Mouse (Mus musculus): ENCODE results near the gene Ipp. TPM values are rescaled to one million over a fixed set of nuclear protein-coding genes. Genes with fewer than 3 reads are reported as not detected.

The Ipp gene
- polyA plus RNA-seq, 1 experiment: 9.6 TPM

GRCm38 (mm10) chr4:116537737-116538136 is 30.4 kb downstream of the Ipp start:
- H3K27me3 ChIP-seq (ENCODE audit: control insufficient read depth, insufficient read depth, low read length): no peaks in the 10 kb centered on the region
- H3K4me3 ChIP-seq (ENCODE audit: control insufficient read depth, low read depth, low read length): no peak overlapping the region
- H3K36me3 ChIP-seq (ENCODE audit: control insufficient read depth, insufficient read depth, low read length): peaks cover 2% of the 10 kb centered on the region
- H3K4me1 ChIP-seq (ENCODE audit: control insufficient read depth, insufficient read depth, low read length): no peaks in the 10 kb centered on the region
- TF ChIP-seq CTCF (IDR thresholded peaks at IDR 0.05; ENCODE audit: control insufficient read depth, insufficient read depth, insufficient replicate concordance, low read depth, low read length): no peak
- TF ChIP-seq POLR2A (IDR thresholded peaks at IDR 0.05; ENCODE audit: control insufficient read depth, low read depth, low read length): no peak
- no peak overlapping the region for H3K27ac ChIP-seq (ENCODE audit: control insufficient read depth, insufficient read depth, low read depth, low read length)

- TF ChIP-seq POLR2A (IDR thresholded peaks at IDR 0.05; ENCODE audit: control insufficient read depth, low read depth, low read length): no peak
- no peak for TF ChIP-seq CTCF (IDR thresholded peaks at IDR 0.05; ENCODE audit: control insufficient read depth, insufficient read depth, insufficient replicate concordance, low read depth, low read length)
- no peak overlapping the region for H3K4me3 ChIP-seq (ENCODE audit: control insufficient read depth, low read depth, low read length)
- no peaks in the 10 kb centered on the region for H3K4me1 ChIP-seq (ENCODE audit: control insufficient read depth, insufficient read depth, low read length)
- H3K27me3 ChIP-seq (ENCODE audit: control insufficient read depth, insufficient read depth, low read length): no peaks in the 10 kb centered on the region
- no peaks in the 10 kb centered on the region for H3K36me3 ChIP-seq (ENCODE audit: control insufficient read depth, insufficient read depth, low read length)
- no peak overlapping the region for H3K27ac ChIP-seq (ENCODE audit: control insufficient read depth, insufficient read depth, low read depth, low read length)
These were observed 43.1 kb downstream of the Ipp start for GRCm38 (mm10) chr4:116550432-116550831.

- TF ChIP-seq POLR2A (IDR thresholded peaks at IDR 0.05; ENCODE audit: control insufficient read depth, low read depth, low read length) (no peak), CTCF (IDR thresholded peaks at IDR 0.05; ENCODE audit: control insufficient read depth, insufficient read depth, insufficient replicate concordance, low read depth, low read length) (no peak)
- Histone ChIP-seq H3K4me3 (ENCODE audit: control insufficient read depth, low read depth, low read length) (no peak overlapping the region), H3K27ac (ENCODE audit: control insufficient read depth, insufficient read depth, low read depth, low read length) (no peak overlapping the region), H3K27me3 (ENCODE audit: control insufficient read depth, insufficient read depth, low read length) (no peaks in the 10 kb centered on the region), H3K4me1 (ENCODE audit: control insufficient read depth, insufficient read depth, low read length) (no peaks in the 10 kb centered on the region), H3K36me3 (ENCODE audit: control insufficient read depth, insufficient read depth, low read length) (no peaks in the 10 kb centered on the region)
These were observed 45.7 kb downstream of the Ipp start for GRCm38 (mm10) chr4:116553035-116553434.

GRCm38 (mm10) chr4:116555413-116556300 is 48.3 kb downstream of the Ipp start, which contains the start of gene Tmem69:
Gene Tmem69 (minus strand): TSS chr4:116555936.
- Histone ChIP-seq H3K36me3 (ENCODE audit: control insufficient read depth, insufficient read depth, low read length) (no peaks in the 10 kb centered on the region), H3K27ac (ENCODE audit: control insufficient read depth, insufficient read depth, low read depth, low read length) (peak within 1 kb of the TSS; percentile 100), H3K4me1 (ENCODE audit: control insufficient read depth, insufficient read depth, low read length) (no peaks in the 10 kb centered on the region), H3K4me3 (ENCODE audit: control insufficient read depth, low read depth, low read length) (peak within 1 kb of the TSS; percentile 93), H3K27me3 (ENCODE audit: control insufficient read depth, insufficient read depth, low read length) (no peaks in the 10 kb centered on the region)
- TF ChIP-seq POLR2A (IDR thresholded peaks at IDR 0.05; ENCODE audit: control insufficient read depth, low read depth, low read length) (no peak; the same call in 1 of the 2 replicates), CTCF (IDR thresholded peaks at IDR 0.05; ENCODE audit: control insufficient read depth, insufficient read depth, insufficient replicate concordance, low read depth, low read length) (no peak)

- no peak for TF ChIP-seq CTCF (IDR thresholded peaks at IDR 0.05; ENCODE audit: control insufficient read depth, insufficient read depth, insufficient replicate concordance, low read depth, low read length)
- TF ChIP-seq POLR2A (IDR thresholded peaks at IDR 0.05; ENCODE audit: control insufficient read depth, low read depth, low read length): peak; percentile 71
- Histone ChIP-seq H3K4me3 (ENCODE audit: control insufficient read depth, low read depth, low read length) (peak overlapping the region; percentile 93), H3K36me3 (ENCODE audit: control insufficient read depth, insufficient read depth, low read length) (no peaks in the 10 kb centered on the region), H3K27me3 (ENCODE audit: control insufficient read depth, insufficient read depth, low read length) (no peaks in the 10 kb centered on the region), H3K4me1 (ENCODE audit: control insufficient read depth, insufficient read depth, low read length) (no peaks in the 10 kb centered on the region), H3K27ac (ENCODE audit: control insufficient read depth, insufficient read depth, low read depth, low read length) (peak overlapping the region; percentile 100)
These were observed 49.4 kb downstream of the Ipp start for GRCm38 (mm10) chr4:116556561-116557305.

- Histone ChIP-seq H3K36me3 (ENCODE audit: control insufficient read depth, insufficient read depth, low read length) (no peaks in the 10 kb centered on the region), H3K4me1 (ENCODE audit: control insufficient read depth, insufficient read depth, low read length) (no peaks in the 10 kb centered on the region), H3K4me3 (ENCODE audit: control insufficient read depth, low read depth, low read length) (peak within 1 kb of the TSS; percentile 93), H3K27me3 (ENCODE audit: control insufficient read depth, insufficient read depth, low read length) (no peaks in the 10 kb centered on the region), H3K27ac (ENCODE audit: control insufficient read depth, insufficient read depth, low read depth, low read length) (peak within 1 kb of the TSS; percentile 100)
- TF ChIP-seq CTCF (IDR thresholded peaks at IDR 0.05; ENCODE audit: control insufficient read depth, insufficient read depth, insufficient replicate concordance, low read depth, low read length) (no peak), POLR2A (IDR thresholded peaks at IDR 0.05; ENCODE audit: control insufficient read depth, low read depth, low read length) (peak; percentile 82)
These were observed 50.2 kb downstream of the Ipp start, which contains the start of gene Gpbp1l1 for GRCm38 (mm10) chr4:116557306-116558121. Gene Gpbp1l1 (plus strand): TSS chr4:116557658.

All from testis, adult 2 months (tissue).